Mouse (Mus musculus): ENCODE results near the gene Tceal7. TPM values are rescaled to one million over a fixed set of nuclear protein-coding genes. Genes with fewer than 3 reads are reported as not detected.

Tceal7 gene
- polyA plus RNA-seq, 1 experiment from 2014 or later, result 0.49 TPM

DNA sequence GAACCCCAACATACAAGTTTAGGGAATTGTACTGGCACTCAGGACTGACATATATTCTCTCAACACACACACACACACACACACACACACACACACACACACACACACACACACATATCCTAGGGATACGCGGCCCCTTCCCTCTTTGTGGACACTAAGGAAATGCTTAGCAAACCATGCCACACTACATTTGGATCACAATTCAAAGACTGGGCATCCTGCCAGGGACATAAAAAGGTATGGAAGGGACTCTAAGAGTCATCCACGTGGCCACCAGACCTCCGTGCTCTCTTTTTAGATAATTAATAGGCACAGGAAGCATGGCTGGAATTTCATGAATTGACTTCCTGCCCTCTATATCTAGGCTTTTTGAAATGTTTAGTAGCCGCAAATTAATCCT, 13.2 kb downstream of the Tceal7 start:
- DNase-seq (ENCODE audit: low spot score) (no peak), ATAC-seq (replicated peaks; ENCODE audit: low FRiP score, low TSS enrichment, low read depth) (no peak)
- Histone ChIP-seq H3K27ac (ENCODE audit: low read depth) (no peak overlapping the region), H3K27me3 (replicated peaks; ENCODE audit: control insufficient read depth, insufficient read depth, low read length) (0 out of 2 replicates have a peak, but pooled peaks cover 3% of the 10 kb centered on the region), H3K36me3 (ENCODE audit: control insufficient read depth, insufficient read depth, low read length) (no peaks in the 10 kb centered on the region), H3K9ac (ENCODE audit: low read length) (no peak overlapping the region), H3K4me1 (replicated peaks; ENCODE audit: control insufficient read depth, insufficient read depth, low read length) (no peaks in the 10 kb centered on the region), H3K9me3 (ENCODE audit: control insufficient read depth, low read length) (no peaks in the 10 kb centered on the region), H3K4me2 (ENCODE audit: low read length) (no peak overlapping the region), H3K4me3 (ENCODE audit: low read depth, low read length) (no peak overlapping the region)
- WGBS, result 37% methylated on average over 5 of the region's 5 CpGs

DNA sequence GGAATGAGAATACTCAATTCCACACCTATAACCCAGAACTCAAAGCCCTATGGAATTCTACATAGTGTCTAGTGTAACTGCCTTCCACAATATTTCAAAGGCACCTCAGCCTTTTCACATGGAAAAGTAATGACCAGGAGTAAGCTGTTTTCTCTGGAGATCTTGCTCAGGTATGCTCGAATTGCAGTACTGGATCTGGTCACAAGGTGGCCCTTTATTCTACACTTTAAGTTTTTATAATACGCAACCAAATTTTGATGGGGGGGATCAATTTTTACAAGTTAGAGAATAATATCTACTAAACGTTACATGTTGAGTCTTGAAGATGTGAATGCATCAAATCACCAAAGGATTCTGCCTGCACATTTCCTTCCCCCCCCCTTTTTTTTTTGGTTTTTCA, 23.5 kb downstream of the Tceal7 start:
- Histone ChIP-seq H3K9ac (ENCODE audit: low read length) (no peak overlapping the region), H3K4me2 (ENCODE audit: low read length) (no peak overlapping the region), H3K27ac (ENCODE audit: low read depth) (no peak overlapping the region), H3K27me3 (replicated peaks; ENCODE audit: control insufficient read depth, insufficient read depth, low read length) (no peaks in the 10 kb centered on the region), H3K36me3 (ENCODE audit: control insufficient read depth, insufficient read depth, low read length) (no peaks in the 10 kb centered on the region), H3K4me3 (ENCODE audit: low read depth, low read length) (no peak overlapping the region), H3K4me1 (replicated peaks; ENCODE audit: control insufficient read depth, insufficient read depth, low read length) (no peaks in the 10 kb centered on the region), H3K9me3 (ENCODE audit: control insufficient read depth, low read length) (no peaks in the 10 kb centered on the region)
- ATAC-seq (replicated peaks; ENCODE audit: low FRiP score, low TSS enrichment, low read depth), result no peak
- no peak for DNase-seq (ENCODE audit: low spot score)
- WGBS, result 67% methylated on average over 3 of the region's 3 CpGs

DNA sequence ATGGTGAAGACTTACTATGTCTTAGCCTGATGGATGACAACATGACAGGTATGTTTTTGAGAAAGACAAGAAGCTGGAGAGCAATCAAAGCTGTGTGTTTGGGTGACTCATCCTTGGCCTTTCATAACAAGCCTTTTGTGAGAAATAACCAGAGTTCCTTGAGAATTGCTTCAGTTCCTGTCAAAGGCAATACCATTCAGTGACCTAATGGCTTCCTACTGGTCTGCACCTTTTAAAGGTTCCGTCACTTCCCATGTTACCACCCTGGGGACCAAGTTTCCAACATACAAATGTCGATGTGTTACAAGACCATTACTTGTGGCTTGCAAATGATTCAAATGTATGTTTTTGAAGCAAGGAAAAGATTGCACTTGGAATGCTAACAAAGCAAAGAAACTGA, 28.6 kb downstream of the Tceal7 start:
- Histone ChIP-seq H3K9ac (ENCODE audit: low read length) (no peak overlapping the region), H3K4me3 (ENCODE audit: low read depth, low read length) (no peak overlapping the region), H3K27ac (ENCODE audit: low read depth) (no peak overlapping the region), H3K4me1 (replicated peaks; ENCODE audit: control insufficient read depth, insufficient read depth, low read length) (no peaks in the 10 kb centered on the region), H3K4me2 (ENCODE audit: low read length) (no peak overlapping the region), H3K27me3 (replicated peaks; ENCODE audit: control insufficient read depth, insufficient read depth, low read length) (no peaks in the 10 kb centered on the region), H3K36me3 (ENCODE audit: control insufficient read depth, insufficient read depth, low read length) (peaks cover 11% of the 10 kb centered on the region), H3K9me3 (ENCODE audit: control insufficient read depth, low read length) (no peaks in the 10 kb centered on the region)
- no peak for DNase-seq (ENCODE audit: low spot score)
- ATAC-seq (replicated peaks; ENCODE audit: low FRiP score, low TSS enrichment, low read depth), result no peak
- WGBS, result 81% methylated on average over 2 of the region's 2 CpGs

DNA sequence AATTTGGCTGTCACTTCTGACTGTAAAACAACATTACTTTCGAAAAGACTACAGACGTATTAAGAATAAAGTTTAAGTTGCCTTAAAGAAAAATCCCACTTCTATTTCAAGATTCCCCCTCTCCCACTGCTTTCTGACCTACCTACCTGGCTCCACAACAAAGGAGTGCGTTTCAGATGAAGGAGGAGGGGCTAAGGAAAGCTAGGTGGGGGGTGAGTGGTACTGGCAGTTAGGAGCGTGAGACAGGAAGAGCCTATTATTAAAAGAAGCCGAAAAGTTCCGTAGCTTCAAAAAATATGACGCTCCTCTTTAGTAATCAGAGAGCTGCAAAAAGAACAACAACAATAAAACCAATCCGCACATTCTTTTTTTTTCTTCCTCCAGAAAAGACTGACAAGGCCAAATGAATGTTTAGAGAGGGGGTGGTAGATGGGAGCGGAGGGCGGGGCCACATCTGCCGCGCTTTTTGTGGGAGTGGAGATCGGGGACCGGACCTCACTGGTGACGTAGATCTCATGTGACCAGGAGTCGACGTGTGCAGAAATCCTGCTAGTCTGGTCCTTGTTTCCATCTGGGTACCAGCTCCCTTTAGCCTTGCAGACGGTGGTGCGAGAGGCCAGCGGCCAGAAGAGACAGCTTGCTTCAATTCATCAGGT, 30.1 kb downstream of the Tceal7 start, which contains the start of gene Tceal9:
Tceal9 (plus strand) TSS at position 506 of the 656 bp plus-strand sequence.
- peaks cover 11% of the 10 kb centered on the region for H3K36me3 ChIP-seq (ENCODE audit: control insufficient read depth, insufficient read depth, low read length)
- H3K27ac ChIP-seq (ENCODE audit: low read depth), result peak within 1 kb of the TSS; percentile 88
- H3K4me1 ChIP-seq (replicated peaks; ENCODE audit: control insufficient read depth, insufficient read depth, low read length), result no peaks in the 10 kb centered on the region; the same call in 1 of the 2 replicates
- no peaks in the 10 kb centered on the region for H3K9me3 ChIP-seq (ENCODE audit: control insufficient read depth, low read length)
- H3K4me2 ChIP-seq (ENCODE audit: low read length), result peak within 1 kb of the TSS; percentile 43
- H3K9ac ChIP-seq (ENCODE audit: low read length), result peak within 1 kb of the TSS; percentile 80
- WGBS, result 25% methylated on average over 20 of the region's 20 CpGs
- H3K27me3 ChIP-seq (replicated peaks; ENCODE audit: control insufficient read depth, insufficient read depth, low read length), result no peaks in the 10 kb centered on the region
- ATAC-seq (replicated peaks; ENCODE audit: low FRiP score, low TSS enrichment, low read depth) (peak; percentile 89), DNase-seq (ENCODE audit: low spot score) (peak; percentile 84)
- H3K4me3 ChIP-seq (ENCODE audit: low read depth, low read length), result peak within 1 kb of the TSS; percentile 66

DNA sequence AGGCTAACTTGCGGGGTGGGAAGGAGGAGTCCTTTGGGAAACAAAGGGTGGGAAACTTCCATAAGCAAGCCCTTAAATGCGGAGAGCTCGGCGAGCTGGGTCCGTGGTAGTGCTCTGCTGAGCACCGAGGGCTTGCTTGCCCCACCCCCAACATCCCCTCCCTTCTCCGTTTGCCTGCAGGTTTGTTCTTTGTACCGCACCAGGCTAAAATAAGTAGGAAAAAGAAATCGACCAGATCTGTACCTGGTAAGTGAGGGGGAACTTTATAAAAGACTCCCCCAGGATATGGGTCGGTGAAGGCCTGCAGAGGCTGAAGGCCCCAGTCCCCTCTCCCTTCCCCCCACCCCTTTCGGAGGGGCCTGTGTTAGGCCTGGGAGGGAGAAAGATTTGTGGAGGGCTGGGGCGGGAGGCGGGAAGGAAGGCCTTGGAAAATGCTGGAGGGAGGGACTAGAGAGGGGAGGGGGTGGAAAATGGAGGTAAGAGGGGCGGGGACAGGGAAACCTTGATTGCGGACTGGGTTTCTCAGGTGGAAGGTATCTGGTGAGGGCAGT, 31.0 kb downstream of the Tceal7 start:
- Histone ChIP-seq H3K4me2 (ENCODE audit: low read length) (peak overlapping the region; percentile 43), H3K9me3 (ENCODE audit: control insufficient read depth, low read length) (no peaks in the 10 kb centered on the region), H3K36me3 (ENCODE audit: control insufficient read depth, insufficient read depth, low read length) (peaks cover 11% of the 10 kb centered on the region), H3K4me3 (ENCODE audit: low read depth, low read length) (peak overlapping the region; percentile 66), H3K27ac (ENCODE audit: low read depth) (peak overlapping the region; percentile 88), H3K27me3 (replicated peaks; ENCODE audit: control insufficient read depth, insufficient read depth, low read length) (no peaks in the 10 kb centered on the region), H3K9ac (ENCODE audit: low read length) (peak overlapping the region; percentile 80), H3K4me1 (replicated peaks; ENCODE audit: control insufficient read depth, insufficient read depth, low read length) (no peaks in the 10 kb centered on the region; the same call in 1 of the 2 replicates)
- ATAC-seq (replicated peaks; ENCODE audit: low FRiP score, low TSS enrichment, low read depth), result peak; percentile 78
- peak; percentile 69 for DNase-seq (ENCODE audit: low spot score)
- WGBS, result 13% methylated on average over 14 of the region's 15 CpGs

DNA sequence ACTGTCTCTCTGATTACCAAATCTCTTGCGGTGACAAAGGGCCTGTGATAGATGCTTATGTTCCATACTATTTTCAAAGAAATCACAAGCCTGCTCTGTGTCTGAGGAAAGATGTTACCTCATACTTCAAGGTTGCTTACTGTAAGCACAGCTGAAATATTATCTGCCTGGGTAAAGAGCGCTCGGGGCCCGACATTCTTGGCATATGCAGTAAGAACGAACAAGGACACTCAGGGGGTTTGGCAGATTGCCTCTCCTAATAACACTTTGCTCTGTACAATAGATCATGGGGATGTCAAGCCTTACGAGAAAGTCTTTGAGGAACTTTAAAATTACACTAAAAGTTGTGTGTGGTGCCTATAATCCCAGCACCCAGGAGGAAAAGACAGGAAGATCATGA, 34.2 kb downstream of the Tceal7 start:
- no peak for DNase-seq (ENCODE audit: low spot score)
- Histone ChIP-seq H3K4me3 (ENCODE audit: low read depth, low read length) (no peak overlapping the region), H3K27me3 (replicated peaks; ENCODE audit: control insufficient read depth, insufficient read depth, low read length) (no peaks in the 10 kb centered on the region), H3K4me2 (ENCODE audit: low read length) (no peak overlapping the region), H3K4me1 (replicated peaks; ENCODE audit: control insufficient read depth, insufficient read depth, low read length) (no peaks in the 10 kb centered on the region; the same call in 1 of the 2 replicates), H3K9me3 (ENCODE audit: control insufficient read depth, low read length) (no peaks in the 10 kb centered on the region), H3K36me3 (ENCODE audit: control insufficient read depth, insufficient read depth, low read length) (peaks cover 11% of the 10 kb centered on the region), H3K27ac (ENCODE audit: low read depth) (no peak overlapping the region), H3K9ac (ENCODE audit: low read length) (no peak overlapping the region)
- no peak for ATAC-seq (replicated peaks; ENCODE audit: low FRiP score, low TSS enrichment, low read depth)
- 40% methylated on average over 6 of the region's 6 CpGs for WGBS

- Histone ChIP-seq H3K4me1 (replicated peaks; ENCODE audit: control insufficient read depth, insufficient read depth, low read length) (no peaks in the 10 kb centered on the region; the same call in 1 of the 2 replicates), H3K9ac (ENCODE audit: low read length) (no peak overlapping the region), H3K27ac (ENCODE audit: low read depth) (peak overlapping the region; percentile 33; the same call in 1 of the 2 replicates), H3K9me3 (ENCODE audit: control insufficient read depth, low read length) (no peaks in the 10 kb centered on the region), H3K27me3 (replicated peaks; ENCODE audit: control insufficient read depth, insufficient read depth, low read length) (no peaks in the 10 kb centered on the region), H3K4me2 (ENCODE audit: low read length) (no peak overlapping the region), H3K4me3 (ENCODE audit: low read depth, low read length) (no peak overlapping the region), H3K36me3 (ENCODE audit: control insufficient read depth, insufficient read depth, low read length) (peaks cover 11% of the 10 kb centered on the region)
- 41% methylated on average over 7 of the region's 7 CpGs for WGBS
- ATAC-seq (replicated peaks; ENCODE audit: low FRiP score, low TSS enrichment, low read depth) (no peak), DNase-seq (ENCODE audit: low spot score) (no peak)
These were observed 35.1 kb downstream of the Tceal7 start for GRCm38 (mm10) chrX:136249671-136250070.

DNA sequence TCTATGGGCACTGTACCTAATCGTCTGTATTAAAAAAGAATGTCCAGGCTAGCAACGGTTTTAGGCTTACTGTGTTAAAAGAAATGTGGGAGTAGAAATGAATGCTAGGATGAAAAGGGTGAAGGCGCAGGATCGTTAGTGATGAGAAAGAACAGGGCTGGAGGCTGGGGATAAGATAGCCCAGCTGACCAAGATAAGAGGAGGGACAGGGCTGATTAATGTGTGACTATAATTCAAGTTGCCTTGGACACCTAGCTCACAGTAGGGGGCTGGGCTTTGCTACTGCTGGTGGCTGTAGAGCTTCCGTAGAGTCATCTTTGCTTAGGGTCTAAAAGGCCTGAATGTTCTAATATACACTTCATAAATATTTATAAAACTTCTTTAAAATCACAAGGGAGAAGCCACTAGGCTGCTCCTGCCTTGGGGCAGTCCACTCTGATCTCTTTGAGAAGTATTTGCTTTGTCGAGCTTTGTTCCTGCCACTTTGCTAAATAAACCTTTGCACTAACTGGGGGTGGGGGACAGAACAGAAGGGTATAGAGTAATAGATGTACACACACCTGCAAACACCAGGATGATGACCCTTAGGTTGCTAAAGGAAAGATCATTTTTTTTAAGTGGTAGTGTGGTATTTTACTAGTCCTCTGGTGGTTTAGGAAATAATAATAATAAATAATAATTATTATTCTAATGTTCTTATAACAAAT, 37.6 kb downstream of the Tceal7 start:
- Histone ChIP-seq H3K27ac (ENCODE audit: low read depth) (no peak overlapping the region), H3K27me3 (replicated peaks; ENCODE audit: control insufficient read depth, insufficient read depth, low read length) (no peaks in the 10 kb centered on the region), H3K4me3 (ENCODE audit: low read depth, low read length) (no peak overlapping the region), H3K9me3 (ENCODE audit: control insufficient read depth, low read length) (no peaks in the 10 kb centered on the region), H3K4me1 (replicated peaks; ENCODE audit: control insufficient read depth, insufficient read depth, low read length) (no peaks in the 10 kb centered on the region; the same call in 1 of the 2 replicates), H3K4me2 (ENCODE audit: low read length) (no peak overlapping the region), H3K36me3 (ENCODE audit: control insufficient read depth, insufficient read depth, low read length) (peaks cover 9% of the 10 kb centered on the region), H3K9ac (ENCODE audit: low read length) (no peak overlapping the region)
- no peak for ATAC-seq (replicated peaks; ENCODE audit: low FRiP score, low TSS enrichment, low read depth)
- no peak for DNase-seq (ENCODE audit: low spot score)
- WGBS, result 15% methylated on average over 6 of the region's 6 CpGs

All from intestine, embryonic 14.5 days (tissue).